Mouse (Mus musculus): Measurements from ENCODE around the gene Luc7l3. TPM values are rescaled to one million over a fixed set of nuclear protein-coding genes. Genes with fewer than 3 reads are reported as not detected.

The Luc7l3 gene
- polyA plus RNA-seq, 1 experiment: 10.7 TPM

- H3K36me3 ChIP-seq (ENCODE audit: control insufficient read depth, insufficient read depth, low read length): no peaks in the 10 kb centered on the region
- no peak overlapping the region for H3K27ac ChIP-seq (ENCODE audit: control insufficient read depth, insufficient read depth, low read depth, low read length)
- no peak for TF ChIP-seq POLR2A (IDR thresholded peaks at IDR 0.05; ENCODE audit: control insufficient read depth, low read depth, low read length)
- TF ChIP-seq CTCF (IDR thresholded peaks at IDR 0.05; ENCODE audit: control insufficient read depth, insufficient read depth, insufficient replicate concordance, low read depth, low read length): no peak
- peaks cover 2% of the 10 kb centered on the region; the same call in 1 of the 2 replicates for H3K4me1 ChIP-seq (ENCODE audit: control insufficient read depth, insufficient read depth, low read length)
- H3K27me3 ChIP-seq (ENCODE audit: control insufficient read depth, insufficient read depth, low read length): no peaks in the 10 kb centered on the region
- H3K4me3 ChIP-seq (ENCODE audit: control insufficient read depth, low read depth, low read length): no peak overlapping the region
Observed at GRCm38 (mm10) chr11:94345926-94346325, 24.1 kb upstream of the Luc7l3 start.

GRCm38 (mm10) chr11:94344470-94344869 lies 22.7 kb upstream of the Luc7l3 start:
- H3K36me3 ChIP-seq (ENCODE audit: control insufficient read depth, insufficient read depth, low read length): no peaks in the 10 kb centered on the region; the same call in 1 of the 2 replicates
- TF ChIP-seq CTCF (IDR thresholded peaks at IDR 0.05; ENCODE audit: control insufficient read depth, insufficient read depth, insufficient replicate concordance, low read depth, low read length) (no peak), POLR2A (IDR thresholded peaks at IDR 0.05; ENCODE audit: control insufficient read depth, low read depth, low read length) (no peak)
- no peak overlapping the region for H3K27ac ChIP-seq (ENCODE audit: control insufficient read depth, insufficient read depth, low read depth, low read length)
- H3K27me3 ChIP-seq (ENCODE audit: control insufficient read depth, insufficient read depth, low read length): no peaks in the 10 kb centered on the region
- no peaks in the 10 kb centered on the region for H3K4me1 ChIP-seq (ENCODE audit: control insufficient read depth, insufficient read depth, low read length)
- no peak overlapping the region for H3K4me3 ChIP-seq (ENCODE audit: control insufficient read depth, low read depth, low read length)

GRCm38 (mm10) chr11:94343955-94344358 lies 22.2 kb upstream of the Luc7l3 start:
- Histone ChIP-seq H3K27me3 (ENCODE audit: control insufficient read depth, insufficient read depth, low read length) (no peaks in the 10 kb centered on the region), H3K4me1 (ENCODE audit: control insufficient read depth, insufficient read depth, low read length) (no peaks in the 10 kb centered on the region), H3K36me3 (ENCODE audit: control insufficient read depth, insufficient read depth, low read length) (no peaks in the 10 kb centered on the region; the same call in 1 of the 2 replicates), H3K4me3 (ENCODE audit: control insufficient read depth, low read depth, low read length) (no peak overlapping the region), H3K27ac (ENCODE audit: control insufficient read depth, insufficient read depth, low read depth, low read length) (no peak overlapping the region)
- TF ChIP-seq CTCF (IDR thresholded peaks at IDR 0.05; ENCODE audit: control insufficient read depth, insufficient read depth, insufficient replicate concordance, low read depth, low read length) (no peak), POLR2A (IDR thresholded peaks at IDR 0.05; ENCODE audit: control insufficient read depth, low read depth, low read length) (no peak)

GRCm38 (mm10) chr11:94342114-94342905 lies 20.5 kb upstream of the Luc7l3 start:
- H3K4me1 ChIP-seq (ENCODE audit: control insufficient read depth, insufficient read depth, low read length): no peaks in the 10 kb centered on the region
- no peaks in the 10 kb centered on the region; the same call in 1 of the 2 replicates for H3K36me3 ChIP-seq (ENCODE audit: control insufficient read depth, insufficient read depth, low read length)
- no peak overlapping the region for H3K27ac ChIP-seq (ENCODE audit: control insufficient read depth, insufficient read depth, low read depth, low read length)
- no peak for TF ChIP-seq POLR2A (IDR thresholded peaks at IDR 0.05; ENCODE audit: control insufficient read depth, low read depth, low read length)
- no peak for TF ChIP-seq CTCF (IDR thresholded peaks at IDR 0.05; ENCODE audit: control insufficient read depth, insufficient read depth, insufficient replicate concordance, low read depth, low read length)
- H3K4me3 ChIP-seq (ENCODE audit: control insufficient read depth, low read depth, low read length): no peak overlapping the region
- H3K27me3 ChIP-seq (ENCODE audit: control insufficient read depth, insufficient read depth, low read length): no peaks in the 10 kb centered on the region

GRCm38 (mm10) chr11:94340948-94341933 lies 19.5 kb upstream of the Luc7l3 start:
- Histone ChIP-seq H3K27me3 (ENCODE audit: control insufficient read depth, insufficient read depth, low read length) (no peaks in the 10 kb centered on the region), H3K36me3 (ENCODE audit: control insufficient read depth, insufficient read depth, low read length) (no peaks in the 10 kb centered on the region; the same call in 1 of the 2 replicates), H3K27ac (ENCODE audit: control insufficient read depth, insufficient read depth, low read depth, low read length) (no peak overlapping the region), H3K4me1 (ENCODE audit: control insufficient read depth, insufficient read depth, low read length) (no peaks in the 10 kb centered on the region), H3K4me3 (ENCODE audit: control insufficient read depth, low read depth, low read length) (no peak overlapping the region)
- TF ChIP-seq POLR2A (IDR thresholded peaks at IDR 0.05; ENCODE audit: control insufficient read depth, low read depth, low read length) (no peak), CTCF (IDR thresholded peaks at IDR 0.05; ENCODE audit: control insufficient read depth, insufficient read depth, insufficient replicate concordance, low read depth, low read length) (no peak)

- Histone ChIP-seq H3K27me3 (ENCODE audit: control insufficient read depth, insufficient read depth, low read length) (no peaks in the 10 kb centered on the region), H3K36me3 (ENCODE audit: control insufficient read depth, insufficient read depth, low read length) (no peaks in the 10 kb centered on the region; the same call in 1 of the 2 replicates), H3K4me3 (ENCODE audit: control insufficient read depth, low read depth, low read length) (no peak overlapping the region), H3K27ac (ENCODE audit: control insufficient read depth, insufficient read depth, low read depth, low read length) (no peak overlapping the region), H3K4me1 (ENCODE audit: control insufficient read depth, insufficient read depth, low read length) (no peaks in the 10 kb centered on the region)
- TF ChIP-seq POLR2A (IDR thresholded peaks at IDR 0.05; ENCODE audit: control insufficient read depth, low read depth, low read length) (no peak), CTCF (IDR thresholded peaks at IDR 0.05; ENCODE audit: control insufficient read depth, insufficient read depth, insufficient replicate concordance, low read depth, low read length) (0 out of 2 replicates have a peak, but pooled peaks have one; percentile 6)
Observed at GRCm38 (mm10) chr11:94339732-94340585, 18.2 kb upstream of the Luc7l3 start.

All from testis, adult 2 months (tissue).